Mouse (Mus musculus) spleen, adult 2 months (tissue): Measurements from ENCODE around the gene Vangl1.

Experiments used
- CTCF ChIP-seq: fragments of 200-500 bp; IDR thresholded peaks from 2 replicates; pipeline ENCODE4 v1.5.1; 2011; ENCODE audit warnings: mild to moderate bottlenecking, inconsistent platforms; ENCODE audit not compliant: insufficient read depth, insufficient read length, insufficient replicate concordance; ENCODE audit errors: extremely low read depth
- POLR2A ChIP-seq: fragments of 200-500 bp; IDR thresholded peaks from 2 replicates; pipeline ENCODE4 v1.6.1; 2011; ENCODE audit warnings: low read depth, low read length, inconsistent platforms

DNA sequence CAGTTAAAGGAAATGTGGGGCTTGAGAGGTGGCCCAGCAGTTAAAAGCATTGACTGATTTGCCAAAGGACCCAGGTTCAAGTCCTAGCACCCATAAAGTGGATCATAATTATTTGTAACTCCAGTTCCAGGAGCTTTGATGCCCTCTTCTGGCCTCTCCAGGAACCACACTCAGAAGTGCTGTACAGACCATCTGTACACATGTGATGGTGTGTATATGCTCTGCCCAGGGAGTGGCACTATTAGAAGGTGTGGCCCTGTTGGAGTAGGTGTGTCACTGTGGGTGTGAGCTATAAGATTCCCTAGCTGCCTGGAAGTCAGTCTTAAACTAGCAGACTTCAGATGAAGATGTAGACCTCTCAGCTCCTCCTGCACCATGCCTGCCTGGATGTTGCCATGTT is 83.5 kb downstream of the Vangl1 start:
- TF ChIP-seq CTCF (no peak), POLR2A (no peak)
